Mouse (Mus musculus) heart, postnatal 25 days (tissue): ENCODE measurements around the gene H2-Eb1. TPM values are rescaled to one million over a fixed set of nuclear protein-coding genes. Genes with fewer than 3 reads are reported as not detected.
"Not testable (repeated sequence)": the region's sequence is repeated elsewhere in the genome, so short reads cannot be mapped to it uniquely, and the experiment has no call there.

ENCODE experiments used
- DNase-seq: peaks from one replicate; pipeline ENCODE4 v3.0.0; 2022; ENCODE audit warnings: low spot score
- intact Hi-C: fragments of 180-260 bp; cut with DNase I; formaldehyde crosslinking; loops from one replicate; pipeline ENCODE4 v1.15.1; 2025
- total RNA-seq, 2 experiments: library from RNA; stranded (reverse); gene quantifications; 2 replicates each; pipeline ENCODE4 v1.2.3; 2021

H2-Eb1 gene
- total RNA-seq, 2 experiments from 2014 or later, result 13.4 to 14.8 TPM

DNA sequence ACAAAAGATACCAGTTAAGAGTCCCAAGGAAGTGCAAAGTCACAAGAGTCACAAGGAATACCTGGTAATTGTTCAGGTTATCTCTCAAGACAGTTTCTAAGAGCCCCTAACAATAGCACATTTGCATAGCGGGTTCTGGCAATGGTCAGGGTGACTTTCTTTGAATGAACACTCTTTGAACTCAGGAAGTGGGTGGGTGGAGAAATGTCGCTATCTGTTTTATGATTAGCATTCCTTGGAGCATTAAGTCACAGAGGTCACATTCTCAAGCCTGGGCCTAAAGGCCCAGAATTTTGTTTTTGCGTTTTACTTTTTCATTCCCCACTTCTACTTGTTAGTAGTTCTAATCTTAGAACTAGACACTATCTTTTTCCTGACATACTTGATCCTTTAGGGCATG, 4.9 kb downstream of the H2-Eb1 start:
- DNase-seq, intact Hi-C loops: not testable (repeated sequence)

DNA sequence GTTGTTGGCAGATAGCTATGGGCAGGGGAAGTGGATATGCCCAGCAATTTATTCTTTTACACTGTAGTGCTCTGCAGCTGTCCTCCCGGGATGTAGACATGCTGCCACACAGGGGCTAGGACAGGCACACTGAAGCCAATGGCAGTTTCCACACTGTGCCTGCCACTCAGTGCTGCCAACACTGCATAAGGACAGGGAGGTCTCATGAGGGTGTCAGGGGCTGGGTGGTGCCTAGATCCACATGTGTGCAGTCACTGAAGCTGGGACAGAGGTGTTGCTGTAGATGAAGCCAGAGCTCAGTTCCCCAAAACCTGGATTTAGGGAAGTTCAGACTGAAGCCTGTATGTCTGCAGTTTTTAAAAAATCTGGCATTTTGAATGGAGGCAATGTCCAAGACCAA, 6.5 kb downstream of the H2-Eb1 start:
- no peak for DNase-seq
- intact Hi-C loops, result loop anchor here (2.0 kb wide), 1 partner anchor 61 kb away; no protein-coding TSS in a partner anchor

DNA sequence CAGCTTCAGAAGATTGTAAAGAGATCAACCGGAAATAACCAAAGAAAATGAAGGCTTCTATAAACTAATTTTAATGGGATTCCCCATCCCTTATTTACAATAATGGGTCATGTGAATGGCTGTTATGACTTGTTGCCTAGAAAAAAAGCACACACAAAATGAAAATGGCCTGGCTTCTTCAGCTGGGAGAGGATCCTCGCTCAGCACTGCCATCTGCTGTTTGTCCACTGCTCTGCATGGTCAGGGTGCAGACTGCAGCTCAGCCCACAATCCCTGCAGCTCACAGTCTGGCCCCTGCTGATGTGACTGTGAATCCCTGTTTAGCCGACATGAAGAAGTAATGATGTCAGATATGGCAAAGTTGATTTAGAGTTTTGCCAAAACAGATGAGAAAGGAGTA, 7.7 kb downstream of the H2-Eb1 start:
- intact Hi-C loops, result loop anchor here (2.0 kb wide), 1 partner anchor 63 kb away; no protein-coding TSS in a partner anchor
- peak; percentile 28 for DNase-seq

DNA sequence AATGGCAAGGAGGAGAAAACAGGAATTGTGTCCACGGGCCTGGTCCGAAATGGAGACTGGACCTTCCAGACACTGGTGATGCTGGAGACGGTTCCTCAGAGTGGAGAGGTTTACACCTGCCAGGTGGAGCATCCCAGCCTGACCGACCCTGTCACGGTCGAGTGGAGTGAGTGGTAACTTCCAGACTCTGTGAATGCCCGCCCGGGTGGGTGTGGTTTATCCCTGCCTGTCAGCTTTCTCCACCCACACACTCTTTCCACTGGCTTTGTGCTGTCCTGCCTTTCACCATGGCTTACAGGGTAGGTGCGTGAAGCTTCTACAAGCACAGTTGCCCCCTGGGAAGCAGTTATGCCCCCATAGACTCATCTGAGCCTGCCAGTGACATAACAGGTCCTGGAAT, 8.6 kb downstream of the H2-Eb1 start:
- DNase-seq, result no peak
- intact Hi-C loops, result no loop called here

DNA sequence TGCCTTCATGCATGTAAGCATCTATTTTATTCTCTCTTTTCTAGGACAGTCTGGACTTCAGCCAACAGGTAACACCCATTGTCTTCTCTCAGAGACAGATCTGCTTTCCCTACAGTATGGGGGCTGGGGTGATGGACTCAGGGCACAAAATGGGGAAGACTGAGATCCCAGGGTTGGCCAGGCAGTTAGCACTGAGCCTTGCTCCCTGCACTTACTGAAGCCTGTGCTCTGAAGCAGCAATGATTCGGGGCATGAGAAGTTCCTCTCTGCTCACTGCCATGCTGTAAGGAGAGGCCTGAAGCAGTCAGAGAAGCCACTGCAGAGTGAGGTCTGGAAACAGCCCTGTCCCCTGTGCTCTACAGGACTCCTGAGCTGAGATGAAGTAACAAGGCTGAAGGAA, 9.8 kb downstream of the H2-Eb1 start:
- DNase-seq, result no peak
- intact Hi-C loops, result no loop called here

DNA sequence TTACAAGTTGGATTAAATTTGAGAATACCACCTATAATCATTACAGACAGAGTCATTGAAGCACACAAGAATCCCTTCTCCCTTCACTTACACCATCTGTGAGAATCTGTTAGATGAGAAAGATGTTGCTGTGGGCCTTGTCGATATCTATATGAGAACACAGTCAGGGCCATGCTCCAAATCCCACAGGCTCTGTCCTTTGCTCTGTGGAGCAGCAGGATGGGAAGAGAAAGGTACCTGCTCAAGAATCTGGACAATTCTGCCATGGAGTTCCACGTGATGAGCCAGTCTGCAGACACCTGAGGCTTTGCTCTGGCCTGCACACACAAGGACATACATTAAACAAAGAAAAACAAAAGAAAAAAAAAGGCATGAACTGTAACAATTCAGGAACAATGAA, 11.0 kb downstream of the H2-Eb1 start:
- no peak for DNase-seq
- intact Hi-C loops, result no loop called here

DNA sequence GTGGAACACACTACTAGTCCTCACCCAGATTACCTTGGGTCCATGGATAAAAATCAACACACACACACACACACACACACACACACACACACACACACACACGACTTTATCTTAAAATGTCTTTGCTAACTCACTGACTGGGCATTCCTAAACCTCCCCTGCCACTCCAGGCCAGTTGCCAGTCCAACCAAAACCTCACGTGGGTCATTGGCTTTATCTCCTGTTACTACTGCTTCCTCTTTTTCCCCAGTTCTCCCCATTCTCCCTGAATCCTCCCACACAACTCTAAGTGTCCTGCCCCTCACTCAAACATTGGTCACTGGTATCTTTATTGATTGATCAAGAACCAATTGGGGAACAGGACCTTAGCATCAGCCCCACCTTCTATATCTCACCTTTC, 11.6 kb downstream of the H2-Eb1 start:
- DNase-seq, result no peak
- intact Hi-C loops, result no loop called here

DNA sequence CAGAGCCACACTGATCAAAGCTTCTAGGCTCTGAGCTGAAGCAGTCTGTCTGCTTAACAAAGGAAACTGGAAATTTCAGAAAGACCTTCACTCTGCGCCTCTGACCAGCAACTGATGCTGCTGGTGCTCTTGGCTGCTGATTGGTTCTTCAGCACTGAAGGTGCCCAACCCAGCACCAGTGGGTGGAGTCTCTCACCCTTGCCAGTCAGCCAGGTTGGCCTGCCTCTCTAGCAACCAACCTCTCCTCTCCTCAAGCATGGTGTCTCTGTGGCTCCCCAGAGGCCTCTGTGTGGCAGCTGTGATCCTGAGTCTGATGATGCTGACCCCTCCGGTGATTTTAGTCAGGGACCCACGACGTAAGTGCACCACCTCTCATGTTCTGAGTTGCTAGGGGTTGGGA, 19.8 kb downstream of the H2-Eb1 start, which contains the start of gene H2-Eb2:
H2-Eb2 (plus strand) TSS at position 230 of the 400 bp plus-strand sequence.
- no peak for DNase-seq
- intact Hi-C loops, result no loop called here

DNA sequence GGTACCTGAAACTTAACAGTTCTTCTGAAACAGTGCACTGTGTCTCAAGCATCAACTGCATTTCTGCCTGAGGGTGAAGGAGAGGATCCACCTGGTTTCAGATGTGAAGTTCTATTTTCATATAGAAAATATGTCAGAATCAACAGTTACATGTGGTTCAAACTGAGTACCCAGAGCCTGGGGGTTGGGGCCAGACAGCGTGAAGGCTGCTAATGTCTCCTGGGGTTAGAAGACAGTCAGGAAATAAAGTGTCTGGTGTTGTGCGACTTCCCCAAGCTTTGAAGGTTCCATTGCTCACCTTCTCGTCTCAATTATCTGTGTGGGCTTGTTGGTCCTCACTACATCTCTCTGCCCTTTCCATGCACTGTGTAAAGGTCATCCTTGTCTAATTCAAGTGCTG, 20.7 kb downstream of the H2-Eb1 start:
- intact Hi-C loops, result no loop called here
- DNase-seq, result no peak

DNA sequence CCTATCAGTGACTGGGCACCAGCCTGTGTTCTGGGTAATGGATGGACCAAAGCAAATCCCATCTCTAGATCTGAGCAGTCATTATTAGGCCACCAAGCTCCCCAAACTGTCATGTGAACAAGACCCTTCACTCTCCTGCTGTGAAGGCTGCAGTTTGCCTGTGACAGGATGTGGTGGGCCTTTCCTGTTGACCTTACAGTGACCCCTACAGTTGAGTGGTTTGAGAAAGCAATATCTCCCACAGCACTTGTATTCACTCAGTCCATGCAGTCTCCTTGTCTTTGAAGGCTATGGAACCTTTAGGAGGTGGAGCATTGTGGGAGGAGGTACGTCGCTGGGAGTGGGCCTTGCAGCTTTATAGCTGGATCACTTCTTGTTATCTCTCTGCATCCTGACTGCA, 24.1 kb downstream of the H2-Eb1 start:
- intact Hi-C loops, result no loop called here
- no peak for DNase-seq

DNA sequence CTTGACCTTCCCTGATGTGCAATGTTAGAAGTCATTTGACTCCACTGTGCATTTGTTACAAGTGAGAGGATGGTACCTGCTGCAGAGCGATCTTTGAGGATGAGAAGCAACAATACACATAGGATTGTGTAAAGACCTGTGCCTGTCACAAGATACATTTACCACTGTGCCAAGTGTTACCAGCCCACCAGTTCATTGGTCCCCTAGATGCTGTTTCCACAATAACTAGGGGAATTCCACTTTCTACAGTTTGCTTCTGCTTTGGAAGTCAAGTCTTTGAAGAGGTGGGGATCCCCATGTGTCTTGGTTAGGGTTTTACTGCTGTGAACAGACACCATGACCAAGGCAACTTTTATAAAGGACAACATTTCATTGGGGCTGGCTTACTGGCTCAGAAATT, 25.5 kb downstream of the H2-Eb1 start:
- intact Hi-C loops, result no loop called here
- no peak for DNase-seq

DNA sequence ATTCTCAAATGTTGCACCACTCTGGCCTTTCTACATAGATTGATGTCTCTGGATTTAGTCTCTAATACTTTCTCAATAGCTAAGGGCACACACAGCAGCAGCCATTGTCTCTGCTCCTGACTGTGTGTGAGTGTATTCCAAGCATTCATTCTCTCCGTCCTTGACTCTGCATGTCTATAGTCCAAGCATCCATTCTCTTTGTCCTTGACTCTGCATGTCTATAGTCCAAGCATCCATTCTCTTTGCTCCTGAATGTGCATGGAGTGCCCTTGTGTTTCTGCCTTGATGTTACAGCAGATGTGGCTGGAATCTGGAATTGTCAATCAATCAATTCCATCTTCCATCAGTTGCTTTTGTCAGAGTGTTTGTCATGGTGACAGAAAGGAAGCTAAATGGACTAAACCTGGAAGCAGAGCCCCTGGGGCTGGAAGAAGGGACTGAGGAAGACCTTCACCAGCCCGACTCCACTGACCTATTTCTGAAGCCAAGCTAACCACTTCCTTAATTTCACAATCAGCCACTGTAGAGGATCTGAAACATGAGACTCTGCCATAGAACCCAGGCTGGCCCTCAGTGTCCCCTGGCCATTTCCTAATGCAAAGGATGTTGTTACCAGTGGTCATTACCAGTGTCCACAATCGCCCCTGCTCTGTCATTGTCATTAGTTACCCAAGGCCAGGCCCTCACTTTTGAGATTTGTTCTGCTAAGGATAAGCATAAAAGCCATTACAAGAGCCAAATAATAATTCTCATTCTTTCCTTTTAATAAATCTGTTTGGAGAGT, 35.1 kb downstream of the H2-Eb1 start:
- intact Hi-C loops, result no loop called here

DNA sequence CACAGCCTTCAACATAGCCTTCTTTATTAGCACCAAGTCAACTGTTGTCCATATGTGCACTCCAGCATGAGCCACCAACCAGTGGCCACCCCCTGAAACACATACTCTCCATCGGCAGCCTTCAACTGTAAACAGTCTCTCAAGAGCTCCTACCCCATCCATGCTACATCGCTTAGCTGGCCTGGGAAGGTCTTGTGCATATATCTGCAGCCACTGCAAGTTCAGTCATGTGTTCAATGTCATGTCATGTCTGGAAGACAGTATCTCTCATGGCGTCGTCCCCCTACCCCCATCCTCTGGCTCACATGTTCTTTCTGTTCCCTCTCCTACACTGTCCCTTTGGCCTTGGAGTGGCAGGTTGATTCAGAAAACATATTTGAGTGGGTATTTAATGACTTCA, 39.2 kb downstream of the H2-Eb1 start:
- intact Hi-C loops, result no loop called here
- DNase-seq, result no peak

More for the DNA sequence above, 35.1 kb downstream of the H2-Eb1 start:
- DNase-seq, result no peak

DNA sequence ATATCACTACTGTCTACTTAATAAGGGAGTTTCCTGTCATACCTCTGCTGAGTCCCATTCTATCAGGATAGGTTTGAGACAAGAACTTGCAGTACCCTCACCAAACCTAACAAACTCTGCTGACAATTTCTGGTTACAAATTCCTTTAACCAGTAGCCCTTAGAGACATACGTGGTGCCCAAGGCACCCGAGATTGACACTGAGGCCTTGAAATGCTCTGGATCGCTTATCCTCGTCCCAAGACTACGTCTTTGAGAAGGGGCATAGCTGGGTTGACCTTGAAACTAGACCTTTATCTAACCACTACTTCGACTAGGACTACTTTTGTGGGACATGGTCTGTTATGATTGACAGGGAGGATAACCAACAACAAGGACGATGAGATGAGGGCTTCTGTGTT, 39.8 kb downstream of the H2-Eb1 start:
- no peak for DNase-seq
- intact Hi-C loops, result no loop called here

DNA sequence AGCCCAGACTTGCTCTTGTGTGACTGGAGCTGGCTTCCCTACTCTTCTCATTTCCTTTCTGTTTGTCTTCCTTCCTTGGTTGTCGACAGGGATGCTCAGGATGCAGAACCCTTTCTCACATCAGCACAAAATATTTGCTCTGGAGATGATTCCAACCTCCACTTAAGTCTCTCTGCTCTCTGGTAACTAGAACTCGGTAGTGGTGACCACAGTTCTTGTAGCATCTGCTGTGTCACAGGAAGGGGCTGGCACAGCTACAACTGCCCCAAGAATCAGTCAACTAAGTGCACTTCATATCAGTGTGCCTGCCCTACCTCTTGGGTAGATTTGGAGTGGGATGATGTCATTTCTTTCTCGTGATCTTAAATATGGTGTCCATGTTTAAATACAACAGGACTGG, 40.4 kb downstream of the H2-Eb1 start:
- intact Hi-C loops, result no loop called here
- no peak for DNase-seq

DNA sequence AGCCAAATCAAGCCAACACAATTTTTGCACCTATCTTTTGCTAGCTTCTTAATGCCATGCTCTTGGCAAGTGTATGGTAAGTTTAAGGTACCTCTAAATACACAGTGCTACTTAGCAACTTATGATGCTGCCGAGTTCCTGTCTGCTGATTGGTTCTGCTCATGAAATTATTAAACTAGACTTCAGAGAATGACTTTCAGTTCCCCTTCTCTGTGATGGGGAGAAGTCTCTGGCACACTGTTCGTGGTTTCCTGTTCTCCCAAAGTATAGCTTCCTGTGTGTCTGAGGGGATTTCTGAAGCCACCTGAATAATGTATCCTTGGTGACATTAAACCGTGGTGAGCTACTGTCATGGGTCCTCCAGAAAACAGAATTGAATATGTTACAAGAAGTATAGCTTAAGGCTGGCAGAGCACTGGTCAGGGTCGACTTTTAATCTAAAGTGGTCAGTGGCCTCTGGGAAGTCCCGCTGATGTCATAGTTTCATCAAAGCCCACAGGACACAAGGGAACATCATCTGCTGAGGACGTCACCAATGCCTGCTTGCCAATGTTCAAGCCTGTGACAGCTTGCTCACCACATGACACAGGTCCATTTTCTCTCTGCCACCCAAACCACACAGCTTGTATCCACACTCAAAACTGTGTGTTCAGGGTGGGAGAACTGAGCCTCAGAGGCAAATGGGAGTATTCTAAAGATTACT, 42.1 kb downstream of the H2-Eb1 start:
- intact Hi-C loops, result no loop called here
- DNase-seq, result no peak

DNA sequence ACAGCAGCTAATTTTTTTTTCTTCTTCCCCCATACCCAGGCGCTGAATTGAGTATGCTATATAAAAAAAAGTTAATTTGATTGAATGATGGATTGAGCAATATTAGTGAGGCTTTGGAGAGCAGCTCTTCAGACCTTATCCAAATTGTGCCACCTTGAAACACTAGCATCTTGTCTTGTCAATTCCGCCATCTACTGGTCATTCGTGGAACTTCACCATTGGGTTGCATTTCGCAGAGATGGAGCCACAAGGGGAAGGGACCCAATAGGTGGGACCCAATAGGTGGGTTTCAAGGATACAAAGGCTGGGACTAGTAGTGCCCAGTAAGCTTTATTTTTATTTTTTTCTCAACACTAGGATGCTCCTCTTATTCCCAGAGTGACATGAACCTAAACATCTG, 43.8 kb downstream of the H2-Eb1 start:
- intact Hi-C loops, result loop anchor here (1.0 kb wide), 1 partner anchor 99 kb away; no protein-coding TSS in a partner anchor
- peak; percentile 14 for DNase-seq

DNA sequence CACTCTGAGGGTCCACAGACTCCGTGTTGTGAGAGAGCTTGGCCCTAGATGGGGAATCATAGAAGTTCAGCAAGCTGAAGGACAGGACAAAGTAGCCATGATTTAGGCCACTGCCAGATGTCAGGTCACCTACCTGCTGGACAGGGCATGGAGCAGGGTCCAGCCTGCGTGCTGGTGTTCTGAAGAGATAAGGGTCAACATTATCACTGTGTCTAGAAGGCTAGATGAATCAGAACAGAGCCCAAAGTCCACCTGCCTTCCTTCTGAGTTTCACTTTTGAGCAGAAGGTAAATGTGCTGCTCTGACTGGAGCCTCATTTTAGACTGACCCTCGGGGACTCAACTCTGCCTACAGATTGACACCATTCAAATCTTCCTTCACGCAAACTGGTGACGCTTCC, 48.9 kb downstream of the H2-Eb1 start, which contains the start of gene Btnl2:
Btnl2 (plus strand) TSS at position 284 of the 400 bp plus-strand sequence.
- intact Hi-C loops, result loop anchor here (5.0 kb wide), 1 partner anchor 182 kb away; no protein-coding TSS in a partner anchor
- DNase-seq, result no peak

DNA sequence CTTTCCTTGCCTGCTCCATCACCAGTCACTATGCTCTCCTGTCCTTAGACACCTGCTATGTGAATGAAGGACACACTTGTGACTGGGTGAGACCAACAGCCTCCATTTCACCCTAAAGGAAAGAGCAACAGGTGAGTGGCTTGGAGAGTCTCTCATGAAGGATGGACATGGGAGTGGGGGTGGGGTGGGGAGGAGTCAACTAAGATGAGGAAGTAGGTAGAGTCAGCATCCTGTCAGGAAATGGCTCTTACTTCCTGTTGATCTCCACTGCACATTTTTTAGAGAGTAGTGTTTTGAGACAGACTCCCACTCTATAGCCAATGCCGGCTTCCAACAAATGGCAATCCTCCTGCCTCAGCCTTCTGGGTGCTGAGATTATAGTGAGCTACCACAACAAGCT, 49.3 kb downstream of the H2-Eb1 start:
- no peak for DNase-seq
- intact Hi-C loops, result loop anchor here (5.0 kb wide), 1 partner anchor 183 kb away; no protein-coding TSS in a partner anchor

DNA sequence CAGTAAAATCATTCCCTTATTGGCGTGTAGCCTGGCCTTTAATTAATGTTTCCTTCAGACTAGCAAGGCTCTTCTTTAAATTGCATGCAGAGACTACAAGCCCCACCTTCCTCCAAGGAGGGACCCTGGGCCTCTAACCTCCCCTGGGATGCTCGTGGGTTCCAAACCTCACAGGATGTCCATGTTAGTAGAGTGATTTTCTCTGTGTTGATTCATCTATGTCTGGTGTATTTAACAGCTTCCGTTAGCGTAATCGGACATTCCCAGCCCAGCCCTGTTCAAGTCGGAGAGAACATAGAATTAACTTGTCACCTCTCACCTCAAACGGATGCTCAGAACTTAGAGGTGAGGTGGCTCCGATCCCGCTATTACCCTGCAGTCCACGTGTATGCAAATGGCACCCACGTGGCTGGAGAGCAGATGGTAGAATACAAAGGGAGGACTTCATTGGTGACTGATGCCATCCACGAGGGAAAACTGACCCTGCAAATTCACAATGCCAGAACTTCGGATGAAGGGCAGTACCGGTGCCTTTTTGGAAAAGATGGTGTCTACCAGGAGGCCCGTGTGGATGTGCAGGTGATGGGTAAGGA, 57.4 kb downstream of the H2-Eb1 start:
- intact Hi-C loops, result no loop called here

More for the DNA sequence above, 57.4 kb downstream of the H2-Eb1 start:
- no peak for DNase-seq
